Mouse (Mus musculus) heart, adult 2 months (tissue): ENCODE measurements at regions not wholly inside any gene's neighbourhood (a gene's known extent, or its start where the extent isn't known, plus 50 kb on each side); places are given as distances from the start of the nearest gene placed in this dataset.

Source experiments
- CTCF ChIP-seq: fragments of 200-600 bp; IDR thresholded peaks from 2 replicates; pipeline ENCODE4 v1.8.1; 2022; ENCODE audit warnings: antibody characterized with exemption, mild to moderate bottlenecking, moderate library complexity
- POLR2A ChIP-seq: fragments of 200-500 bp; IDR thresholded peaks from 2 replicates; pipeline ENCODE4 v1.6.1; 2011; ENCODE audit warnings: mild to moderate bottlenecking, low read depth, low read length, control low read depth; ENCODE audit not compliant: insufficient read depth

DNA sequence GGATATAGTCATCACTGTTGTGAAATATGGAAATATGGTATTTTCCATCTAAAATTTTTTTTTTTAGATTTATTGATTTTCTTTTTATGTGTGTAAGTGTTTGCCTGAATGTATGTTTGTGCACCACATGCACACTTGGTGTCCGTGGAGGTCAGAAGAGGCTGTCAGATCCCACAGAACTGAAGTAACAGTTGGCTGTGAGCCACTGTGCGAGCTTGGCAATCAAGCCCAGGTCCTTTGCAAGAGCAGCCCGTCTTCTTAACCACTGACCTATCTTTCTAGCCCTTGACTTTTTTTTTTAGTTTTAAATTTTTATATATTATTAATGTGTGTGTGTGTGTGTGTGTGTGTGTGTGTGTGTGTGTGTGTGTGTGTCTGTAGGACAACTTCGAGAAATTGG lies 52.5 kb upstream of the Zfp618 start:
- TF ChIP-seq POLR2A (no peak), CTCF (no peak)
